Mouse (Mus musculus) heart, embryonic 10.5 days (tissue): ENCODE data around the gene Llgl2. TPM values are rescaled to one million over a fixed set of nuclear protein-coding genes. Genes with fewer than 3 reads are reported as not detected.

ENCODE experiments used
- DNase-seq: peaks from one replicate; pipeline ENCODE4 v3.0.0-alpha.2; 2017; ENCODE audit warnings: low spot score
- H3K27ac ChIP-seq: fragments of 300-500 bp; sonication (generic); 2 replicates; pipeline ENCODE4 v1.5.1; 2016; ENCODE audit warnings: mild to moderate bottlenecking
- H3K27me3 ChIP-seq: fragments of 300-500 bp; sonication (generic); 2 replicates; pipeline ENCODE4 v1.6.1; 2016; ENCODE audit warnings: mild to moderate bottlenecking; ENCODE audit not compliant: poor library complexity, insufficient read depth, severe bottlenecking
- H3K36me3 ChIP-seq: fragments of 300-500 bp; sonication (generic); 2 replicates; pipeline ENCODE4 v1.6.1; 2016; ENCODE audit warnings: mild to moderate bottlenecking, moderate library complexity
- H3K4me1 ChIP-seq: fragments of 300-500 bp; sonication (generic); 2 replicates; pipeline ENCODE4 v1.6.1; 2016; ENCODE audit warnings: mild to moderate bottlenecking
- H3K4me3 ChIP-seq: fragments of 300-500 bp; sonication (generic); 2 replicates; pipeline ENCODE4 v1.5.1; 2016; ENCODE audit warnings: mild to moderate bottlenecking, moderate library complexity
- H3K9me3 ChIP-seq: fragments of 300-500 bp; sonication (generic); 2 replicates; pipeline ENCODE4 v1.6.1; 2016; ENCODE audit warnings: mild to moderate bottlenecking, moderate library complexity
- WGBS: fragments of 180-500 bp; shearing (Covaris S2); methylation state at CpG from one replicate; pipeline ENCODE4 v1.1.7; 2016; 5-methylcytosine and 5-hydroxymethylcytosine counted together
- polyA plus RNA-seq: library from polyadenylated mRNA; unstranded; fragments of >200 nt; fragmentation: Nextera tagmentation; extraction: Ambion mirVana; gene quantifications from 2 replicates; pipeline ENCODE4 v1.2.1, GENCODE M21; 2016

The Llgl2 gene
- polyA plus RNA-seq, 1 experiment from 2014 or later: 35.0 TPM

DNA sequence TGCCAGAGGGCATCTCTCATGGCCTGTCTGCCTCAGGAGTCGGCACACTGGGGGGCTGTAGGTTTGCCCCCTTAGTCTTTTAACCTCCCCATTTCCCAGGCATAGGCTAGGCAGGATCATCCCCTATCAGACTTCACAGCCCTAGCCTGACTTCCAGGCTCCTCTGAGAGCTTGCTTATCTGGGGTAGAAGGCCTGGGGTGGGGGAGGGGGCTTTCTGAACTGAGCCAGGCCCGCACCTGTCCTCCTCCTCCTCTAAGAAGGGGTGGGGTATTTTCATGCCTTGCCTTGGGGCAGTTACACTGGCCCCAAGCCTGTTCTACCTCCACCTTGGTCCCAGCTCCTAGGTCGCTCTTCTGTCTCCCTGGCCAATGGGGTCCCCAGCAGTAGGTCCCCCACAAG is 7.7 kb downstream of the Llgl2 start:
- Histone ChIP-seq H3K4me1 (peaks cover 99% of the 10 kb centered on the region), H3K36me3 (no peaks in the 10 kb centered on the region), H3K27ac (peak overlapping the region; percentile 93), H3K4me3 (peak overlapping the region; percentile 45), H3K9me3 (no peaks in the 10 kb centered on the region), H3K27me3 (no peaks in the 10 kb centered on the region)
- WGBS: 23% methylated on average over 3 of the region's 3 CpGs
- peak; percentile 89 for DNase-seq

DNA sequence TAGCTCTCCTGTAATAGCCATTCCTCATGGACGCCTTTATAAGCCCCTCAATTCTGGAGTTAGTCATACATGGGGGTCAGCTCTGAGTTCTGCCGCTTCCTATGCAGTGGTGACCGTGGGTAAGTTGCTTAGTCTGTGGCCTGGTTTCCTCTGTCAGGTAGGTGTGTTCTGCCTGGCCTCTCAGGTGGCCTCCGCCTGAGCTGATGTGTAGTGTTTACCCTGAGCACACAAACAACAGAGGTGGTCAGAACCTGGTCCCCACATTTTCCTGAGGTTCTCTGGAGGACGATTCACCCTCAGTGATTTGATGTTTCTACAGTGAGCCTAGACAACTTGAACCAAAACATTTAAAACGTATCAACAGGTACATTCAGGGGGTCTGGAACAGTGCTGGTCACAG is 8.2 kb downstream of the Llgl2 start:
- WGBS: 51% methylated on average over 6 of the region's 6 CpGs
- no peaks in the 10 kb centered on the region for H3K9me3 ChIP-seq
- no peaks in the 10 kb centered on the region for H3K27me3 ChIP-seq
- H3K36me3 ChIP-seq: no peaks in the 10 kb centered on the region
- peak overlapping the region; percentile 93 for H3K27ac ChIP-seq
- peaks cover 99% of the 10 kb centered on the region for H3K4me1 ChIP-seq
- DNase-seq: no peak
- peak overlapping the region; percentile 45 for H3K4me3 ChIP-seq

DNA sequence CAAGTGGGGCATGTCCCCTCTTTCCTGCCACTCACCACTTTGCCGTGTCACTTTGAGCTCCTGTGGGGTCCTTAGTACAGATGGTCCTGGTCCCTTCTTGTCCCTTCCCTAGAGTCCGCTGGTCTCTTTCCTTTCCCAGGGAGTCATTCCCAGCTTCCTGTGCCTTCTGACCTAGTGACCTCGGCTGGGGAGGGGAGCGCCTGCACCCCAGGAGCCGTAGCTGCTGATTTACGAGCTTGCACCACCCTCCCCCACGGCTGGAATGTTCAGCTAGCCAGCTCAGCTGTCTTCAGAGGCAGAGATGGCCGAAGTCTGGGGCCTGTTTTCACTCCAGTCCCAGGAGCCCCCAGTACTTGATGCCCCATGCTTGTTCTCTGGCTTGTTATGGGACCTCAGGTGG is 8.7 kb downstream of the Llgl2 start:
- no peaks in the 10 kb centered on the region for H3K9me3 ChIP-seq
- no peaks in the 10 kb centered on the region for H3K36me3 ChIP-seq
- H3K27ac ChIP-seq: peak overlapping the region; percentile 93
- no peaks in the 10 kb centered on the region for H3K27me3 ChIP-seq
- peak overlapping the region; percentile 45 for H3K4me3 ChIP-seq
- H3K4me1 ChIP-seq: peaks cover 99% of the 10 kb centered on the region
- no peak for DNase-seq
- 3% methylated on average over 8 of the region's 8 CpGs for WGBS

DNA sequence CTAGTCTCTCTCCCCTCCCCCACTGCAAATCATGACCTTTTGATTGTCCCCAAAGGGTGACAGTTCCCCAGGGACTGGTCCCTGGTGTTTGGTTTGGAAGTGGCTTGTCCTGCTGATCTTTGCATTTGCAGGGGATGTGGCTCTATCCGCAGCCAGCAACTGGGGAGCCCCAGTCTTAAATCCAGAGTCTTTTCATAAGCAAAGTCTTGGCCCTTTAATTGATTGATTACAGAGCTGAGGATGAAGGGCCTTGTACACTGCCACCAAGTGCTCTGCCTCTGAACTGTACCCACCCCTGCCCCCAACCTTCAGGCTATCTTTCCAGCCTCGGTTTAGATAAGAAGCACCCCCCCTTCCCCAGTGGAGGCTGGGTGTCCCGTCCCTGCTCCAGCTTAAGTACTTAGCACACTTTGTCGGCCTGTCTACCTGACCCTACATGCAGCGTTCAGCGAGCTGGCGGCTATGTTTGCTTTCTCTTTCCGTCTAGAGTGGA is 9.2 kb downstream of the Llgl2 start:
- Histone ChIP-seq H3K27ac (peak overlapping the region; percentile 93), H3K9me3 (no peaks in the 10 kb centered on the region), H3K27me3 (no peaks in the 10 kb centered on the region), H3K4me3 (peak overlapping the region; percentile 45), H3K36me3 (no peaks in the 10 kb centered on the region), H3K4me1 (peaks cover 100% of the 10 kb centered on the region)
- DNase-seq: peak; percentile 84
- WGBS: 7% methylated on average over 8 of the region's 8 CpGs

DNA sequence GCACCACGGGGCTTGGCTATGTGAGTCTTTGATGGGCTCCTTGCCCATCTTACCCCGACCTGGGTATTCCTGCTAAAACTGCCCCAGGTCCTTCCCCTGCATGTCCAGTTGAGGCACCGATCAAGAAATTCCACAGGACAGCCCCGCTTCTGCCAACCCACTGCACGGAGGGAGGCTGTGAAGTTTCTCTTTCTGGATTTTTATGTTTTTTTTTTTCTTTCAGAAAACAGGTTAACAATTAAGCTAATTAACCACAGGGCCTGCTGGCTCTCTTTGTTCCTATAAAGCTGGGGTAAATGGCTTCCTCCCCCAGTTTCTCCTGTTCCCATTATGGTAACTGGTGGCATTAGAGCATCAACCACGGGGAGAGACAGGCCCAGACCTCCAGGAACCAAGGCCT is 10.2 kb downstream of the Llgl2 start:
- no peaks in the 10 kb centered on the region for H3K36me3 ChIP-seq
- no peak overlapping the region; the same call in 1 of the 2 replicates for H3K4me3 ChIP-seq
- no peak for DNase-seq
- H3K27me3 ChIP-seq: no peaks in the 10 kb centered on the region
- peaks cover 100% of the 10 kb centered on the region for H3K4me1 ChIP-seq
- H3K9me3 ChIP-seq: no peaks in the 10 kb centered on the region
- H3K27ac ChIP-seq: peak overlapping the region; percentile 93
- WGBS: 72% methylated on average over 6 of the region's 6 CpGs

DNA sequence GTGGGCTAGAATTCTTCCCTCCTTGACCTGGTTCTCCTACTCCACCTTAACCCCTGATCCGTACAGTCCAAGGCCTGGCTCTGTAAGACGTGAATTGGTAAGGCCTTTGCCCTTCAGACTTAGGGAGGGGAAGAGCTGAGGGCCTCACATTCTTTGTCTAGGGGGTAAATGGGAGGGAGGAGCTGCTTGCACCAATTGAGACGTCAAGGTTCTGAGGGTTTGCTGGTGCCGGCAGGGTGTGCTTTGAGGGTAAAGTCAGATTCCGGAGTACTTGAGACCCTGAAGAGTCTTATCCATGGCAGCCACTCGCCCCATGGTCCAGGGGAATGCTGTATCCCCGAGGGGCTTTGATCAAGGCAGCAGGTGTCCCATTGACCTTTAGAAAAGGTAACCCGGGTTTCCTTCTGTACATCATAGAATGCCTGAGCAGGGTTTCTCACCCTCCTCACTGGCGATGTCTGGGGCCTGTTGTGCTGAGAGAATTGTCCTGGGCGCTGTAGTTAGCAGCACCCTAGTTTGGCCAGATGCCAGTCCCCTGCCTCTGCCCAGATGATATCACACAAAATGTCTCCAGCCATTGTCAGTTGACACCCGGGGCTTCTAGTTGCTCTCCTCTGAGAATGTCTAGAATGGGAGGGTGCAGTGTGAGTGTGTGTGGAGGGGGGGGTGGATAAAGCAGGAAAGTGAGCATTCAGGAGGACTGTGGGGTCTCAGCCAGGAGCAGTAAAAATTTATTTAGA is 13.0 kb downstream of the Llgl2 start:
- Histone ChIP-seq H3K4me1 (peaks cover 92% of the 10 kb centered on the region), H3K27ac (peak overlapping the region; percentile 93), H3K36me3 (no peaks in the 10 kb centered on the region), H3K27me3 (no peaks in the 10 kb centered on the region), H3K4me3 (no peak overlapping the region), H3K9me3 (no peaks in the 10 kb centered on the region)
- no peak for DNase-seq
- WGBS: 45% methylated on average over 11 of the region's 11 CpGs

DNA sequence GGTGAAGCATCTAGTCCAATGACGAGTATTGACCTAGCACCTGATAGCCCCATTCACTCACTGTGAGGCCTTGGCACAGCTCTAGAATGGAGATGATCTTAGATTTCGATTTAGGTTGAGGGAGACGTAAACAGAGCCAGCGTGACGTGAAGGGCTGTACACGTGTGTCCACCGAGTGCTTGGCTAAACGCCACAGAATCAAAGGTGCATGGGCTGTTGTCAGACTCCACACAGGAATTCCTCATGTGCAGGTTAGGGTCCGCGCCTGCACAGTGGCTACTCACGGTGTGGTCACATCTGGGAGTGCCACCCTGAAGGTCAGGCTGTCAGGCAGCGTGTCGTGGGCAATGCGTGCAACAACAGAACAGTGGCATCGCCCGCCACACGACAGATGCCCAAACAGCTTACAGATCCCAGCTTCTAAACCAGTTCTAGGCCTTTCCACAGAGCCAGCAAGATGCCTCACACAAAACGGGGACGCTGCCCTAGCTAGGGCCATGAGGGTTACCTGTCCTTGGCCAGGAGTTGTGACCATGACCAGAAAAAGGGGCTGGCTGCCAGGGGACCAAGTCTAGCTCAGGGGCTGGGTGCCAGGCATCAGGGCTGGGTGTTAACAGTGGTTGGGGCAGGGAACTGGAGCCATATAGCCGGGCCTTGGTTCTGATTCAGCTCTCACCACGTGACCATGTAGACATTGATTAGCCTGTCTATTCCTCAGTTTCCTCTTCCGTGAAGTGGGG is 13.9 kb downstream of the Llgl2 start:
- H3K36me3 ChIP-seq: no peaks in the 10 kb centered on the region
- H3K27ac ChIP-seq: peak overlapping the region; percentile 93; the same call in 1 of the 2 replicates
- H3K4me1 ChIP-seq: peaks cover 92% of the 10 kb centered on the region
- DNase-seq: no peak
- H3K9me3 ChIP-seq: no peaks in the 10 kb centered on the region
- H3K4me3 ChIP-seq: no peak overlapping the region
- 94% methylated on average over 22 of the region's 22 CpGs for WGBS
- H3K27me3 ChIP-seq: no peaks in the 10 kb centered on the region

DNA sequence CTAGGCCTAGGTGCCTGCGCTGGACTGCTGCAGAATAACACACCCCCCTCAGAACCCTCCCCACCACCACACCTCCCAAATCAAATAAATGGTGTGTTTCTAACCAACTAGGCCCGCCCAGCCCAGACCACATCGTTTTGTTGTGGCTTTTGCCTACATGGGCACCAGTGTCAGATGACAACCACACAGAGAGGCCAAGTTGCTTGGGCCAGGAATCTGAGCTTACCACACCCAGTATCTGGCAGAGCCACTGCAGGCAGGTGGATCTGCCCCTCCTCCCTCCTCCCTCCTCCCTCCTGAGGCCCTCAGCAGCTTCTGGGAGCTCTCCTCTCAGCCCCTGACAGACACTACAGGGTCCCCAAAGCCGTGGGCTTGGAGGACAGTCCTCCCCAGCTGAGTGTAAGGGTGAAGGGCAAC is 15.1 kb downstream of the Llgl2 start:
- Histone ChIP-seq H3K27me3 (no peaks in the 10 kb centered on the region), H3K4me3 (no peak overlapping the region), H3K27ac (peak overlapping the region; percentile 93), H3K4me1 (peaks cover 92% of the 10 kb centered on the region), H3K9me3 (no peaks in the 10 kb centered on the region), H3K36me3 (no peaks in the 10 kb centered on the region)
- 42% methylated on average over 4 of the region's 4 CpGs for WGBS
- DNase-seq: no peak

DNA sequence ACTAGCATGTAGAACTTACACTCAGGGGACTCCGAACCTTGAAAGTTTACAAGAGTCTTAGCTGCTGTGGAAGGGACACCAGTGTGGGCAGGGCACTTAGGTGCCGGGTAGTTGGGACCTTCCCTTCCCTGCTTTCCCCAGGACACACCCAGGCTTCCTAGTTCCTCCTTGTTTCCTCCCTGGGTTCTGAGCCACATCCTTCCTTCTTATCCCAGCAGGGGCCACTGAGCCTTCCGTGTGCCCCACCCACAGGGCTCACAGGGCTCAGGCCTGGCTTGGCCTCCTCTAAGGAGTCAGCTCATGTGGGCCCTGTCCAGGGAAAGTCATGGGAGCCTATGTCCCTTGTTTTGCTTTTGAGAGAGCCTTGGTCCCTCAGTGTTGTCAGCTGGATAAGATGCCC is 15.9 kb downstream of the Llgl2 start:
- Histone ChIP-seq H3K9me3 (no peaks in the 10 kb centered on the region), H3K36me3 (peaks cover 7% of the 10 kb centered on the region), H3K4me3 (no peak overlapping the region), H3K27ac (peak overlapping the region; percentile 93), H3K27me3 (no peaks in the 10 kb centered on the region), H3K4me1 (peaks cover 92% of the 10 kb centered on the region)
- no peak for DNase-seq
- 56% methylated on average over 3 of the region's 3 CpGs for WGBS

DNA sequence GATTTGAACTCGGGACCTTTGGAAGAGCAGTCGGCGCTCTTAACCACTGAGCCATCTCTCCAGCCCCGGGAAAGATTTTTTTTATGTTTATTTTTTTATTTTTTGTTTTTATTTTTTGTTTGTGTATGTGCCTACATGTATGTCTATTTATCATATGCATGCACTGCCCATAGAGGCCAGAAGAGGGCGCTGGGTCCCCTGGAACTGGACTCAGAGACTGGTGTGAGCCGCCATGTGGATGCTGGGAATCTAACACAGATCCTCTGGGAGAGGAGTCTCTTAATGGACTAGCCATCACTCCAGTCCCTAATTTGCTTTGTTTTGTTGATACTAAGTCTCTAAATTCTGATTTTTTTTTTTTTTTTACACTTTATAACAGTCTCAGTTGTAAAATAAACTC is 17.2 kb downstream of the Llgl2 start:
- Histone ChIP-seq H3K9me3 (no peaks in the 10 kb centered on the region), H3K4me3 (no peak overlapping the region), H3K36me3 (peaks cover 20% of the 10 kb centered on the region), H3K27ac (peak overlapping the region; percentile 93), H3K27me3 (no peaks in the 10 kb centered on the region), H3K4me1 (peaks cover 81% of the 10 kb centered on the region)
- DNase-seq: no peak
- 81% methylated on average over 6 of the region's 6 CpGs for WGBS

DNA sequence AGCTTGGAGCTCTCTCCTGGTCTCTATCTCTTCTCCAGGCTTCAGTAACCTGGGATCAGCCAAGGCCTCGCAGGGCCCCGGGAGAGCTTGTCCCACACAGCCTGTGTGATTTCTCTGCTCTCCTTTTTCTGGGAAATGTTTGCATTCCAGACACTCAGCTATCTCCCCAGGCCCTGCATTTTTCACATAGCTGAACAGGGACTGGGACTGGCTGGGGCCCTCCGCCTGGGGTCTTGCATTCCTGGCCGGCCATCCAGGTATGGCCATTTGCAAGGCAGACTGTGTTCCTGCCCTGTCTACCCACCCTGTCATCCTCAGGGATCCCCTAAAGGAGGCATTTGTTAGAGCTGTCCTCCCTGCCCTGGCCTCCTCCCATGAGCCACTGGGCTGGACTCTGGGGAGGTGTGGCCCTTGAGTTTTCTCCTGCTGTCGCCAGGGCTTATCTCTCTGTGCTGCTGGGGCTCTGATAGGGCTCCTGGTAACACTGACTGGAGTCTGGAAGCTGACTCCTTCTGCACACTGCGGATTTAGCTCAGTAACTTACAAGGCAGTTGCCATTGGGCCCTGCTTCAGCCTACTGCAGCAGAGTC is 18.2 kb downstream of the Llgl2 start:
- Histone ChIP-seq H3K27me3 (no peaks in the 10 kb centered on the region), H3K36me3 (peaks cover 30% of the 10 kb centered on the region), H3K27ac (peak overlapping the region; percentile 93), H3K9me3 (no peaks in the 10 kb centered on the region), H3K4me3 (peak overlapping the region; percentile 36; the same call in 1 of the 2 replicates), H3K4me1 (peaks cover 71% of the 10 kb centered on the region)
- peak; percentile 97 for DNase-seq
- 3% methylated on average over 6 of the region's 6 CpGs for WGBS

DNA sequence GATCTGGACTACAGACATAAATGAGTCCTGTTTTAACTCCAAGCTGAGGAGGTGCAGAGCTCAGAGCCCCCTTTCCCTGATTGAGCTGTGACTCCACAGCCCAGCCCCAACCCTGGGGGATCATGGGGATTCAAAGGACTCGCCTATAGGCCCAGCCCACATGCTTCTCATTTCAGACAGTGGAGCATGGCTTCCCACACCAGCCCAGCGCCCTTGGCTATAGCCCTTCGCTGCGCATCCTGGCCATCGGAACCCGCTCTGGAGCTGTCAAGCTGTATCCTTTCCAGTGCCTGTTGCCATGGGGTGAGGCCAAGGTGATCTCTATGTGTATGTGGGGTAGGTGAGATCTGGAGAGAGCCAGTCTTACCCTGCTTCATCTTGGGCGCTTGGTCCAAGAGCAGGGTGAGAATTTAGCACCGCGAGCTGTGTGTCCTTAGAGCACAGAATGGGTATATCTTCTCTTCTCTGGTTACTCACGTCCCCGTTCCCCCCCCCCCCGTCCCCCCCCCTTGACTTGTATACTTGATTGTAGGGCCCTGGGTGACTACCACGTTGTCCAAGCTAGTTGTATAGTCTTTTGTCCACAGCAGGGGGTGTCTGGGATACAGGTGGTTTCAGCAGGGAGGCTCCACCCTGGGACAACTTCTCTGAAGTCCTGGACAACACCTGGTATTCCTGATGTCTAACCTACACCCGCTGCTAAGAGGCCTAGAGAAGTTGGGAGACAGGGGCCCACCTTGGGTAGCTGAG is 19.5 kb downstream of the Llgl2 start:
- Histone ChIP-seq H3K4me1 (peaks cover 58% of the 10 kb centered on the region), H3K27ac (peak overlapping the region; percentile 93)
- 77% methylated on average over 11 of the region's 14 CpGs for whole genome bisulfite sequencing

More for the DNA sequence above, 19.5 kb downstream of the Llgl2 start:
- H3K36me3 ChIP-seq: peaks cover 43% of the 10 kb centered on the region
- no peak for DNase-seq
- H3K9me3 ChIP-seq: no peaks in the 10 kb centered on the region
- no peak overlapping the region for H3K4me3 ChIP-seq
- no peaks in the 10 kb centered on the region for H3K27me3 ChIP-seq
